Mouse (Mus musculus) kidney, postnatal 14 days (tissue): ENCODE data around the gene Tmem246.
"Not testable (repeated sequence)": the region's sequence is repeated elsewhere in the genome, so short reads cannot be mapped to it uniquely, and the experiment has no call there.

ENCODE experiments used
- DNase-seq: peaks from one replicate; pipeline ENCODE4 v3.0.0; 2022; ENCODE audit warnings: mixed read lengths

Tmem246 gene

GRCm38 (mm10) chr4:49597183-49598100, at the start of gene Tmem246:
Tmem246 (minus strand) TSS chr4:49597876.
- DNase-seq, result peak; percentile 82

- DNase-seq, result no peak
Observed at GRCm38 (mm10) chr4:49639913-49640312, 42.2 kb upstream of the Tmem246 start.

- no peak for DNase-seq
Observed at GRCm38 (mm10) chr4:49637821-49638220, 40.1 kb upstream of the Tmem246 start.

GRCm38 (mm10) chr4:49632139-49632481, 34.4 kb upstream of the Tmem246 start:
- DNase-seq, result no peak

GRCm38 (mm10) chr4:49631319-49632138, 33.9 kb upstream of the Tmem246 start, which contains the start of gene Rnf20:
Rnf20 (plus strand) TSS chr4:49632006.
- DNase-seq, result peak; percentile 97

- DNase-seq, result no peak
Observed at GRCm38 (mm10) chr4:49628941-49629340, 31.3 kb upstream of the Tmem246 start.

- peak; percentile 86 for DNase-seq
Observed at GRCm38 (mm10) chr4:49626973-49627372, 29.3 kb upstream of the Tmem246 start.

- not testable (repeated sequence) for DNase-seq
Observed at GRCm38 (mm10) chr4:49624969-49625368, 27.3 kb upstream of the Tmem246 start.

- no peak for DNase-seq
Observed at GRCm38 (mm10) chr4:49623916-49624315, 26.2 kb upstream of the Tmem246 start.

GRCm38 (mm10) chr4:49622272-49622671, 24.6 kb upstream of the Tmem246 start:
- DNase-seq, result no peak

GRCm38 (mm10) chr4:49619861-49620260, 22.2 kb upstream of the Tmem246 start:
- DNase-seq, result not testable (repeated sequence)

GRCm38 (mm10) chr4:49616924-49617323, 19.2 kb upstream of the Tmem246 start:
- DNase-seq, result no peak

- DNase-seq, result no peak
Observed at GRCm38 (mm10) chr4:49605459-49605858, 7.8 kb upstream of the Tmem246 start.

- DNase-seq, result no peak
Observed at GRCm38 (mm10) chr4:49604616-49605015, 6.9 kb upstream of the Tmem246 start.

- DNase-seq, result no peak
Observed at GRCm38 (mm10) chr4:49604016-49604546, 6.4 kb upstream of the Tmem246 start.

- no peak for DNase-seq
Observed at GRCm38 (mm10) chr4:49603161-49603560, 5.5 kb upstream of the Tmem246 start.

GRCm38 (mm10) chr4:49596846-49597182, 862 bp downstream of the Tmem246 start:
- no peak for DNase-seq

- no peak for DNase-seq
Observed at GRCm38 (mm10) chr4:49590152-49590551, 7.5 kb downstream of the Tmem246 start.

GRCm38 (mm10) chr4:49586811-49587210, 10.9 kb downstream of the Tmem246 start:
- no peak for DNase-seq

- DNase-seq, result no peak
Observed at GRCm38 (mm10) chr4:49585524-49586101, 12.1 kb downstream of the Tmem246 start.

GRCm38 (mm10) chr4:49583965-49584831, 13.5 kb downstream of the Tmem246 start:
- DNase-seq, result peak; percentile 54

GRCm38 (mm10) chr4:49581256-49581655, 16.4 kb downstream of the Tmem246 start:
- no peak for DNase-seq
